Mouse (Mus musculus) gastrocnemius, adult 8-10 months (tissue): ENCODE results near the gene Dnmt3b. TPM values are rescaled to one million over a fixed set of nuclear protein-coding genes. Genes with fewer than 3 reads are reported as not detected.
"Not testable (repeated sequence)": the region's sequence is repeated elsewhere in the genome, so short reads cannot be mapped to it uniquely, and the experiment has no call there.

Source experiments
- DNase-seq, 2 experiments: peaks; one replicate each; pipeline ENCODE4 v3.0.0; 2022; ENCODE audit warnings: low spot score in 2 of 2
- total RNA-seq, 4 experiments: library from RNA; stranded (reverse); gene quantifications; 2 replicates each; pipeline ENCODE4 v1.2.4; 2022

The Dnmt3b gene
- total RNA-seq, 4 experiments from 2014 or later, result 0.29 to 0.90 (median 0.49) TPM

- no peak for DNase-seq
Observed at GRCm38 (mm10) chr2:153710701-153711330, 61.6 kb downstream of the Dnmt3b start.

GRCm38 (mm10) chr2:153712646-153713091 is 63.4 kb downstream of the Dnmt3b start:
- DNase-seq, result no peak

GRCm38 (mm10) chr2:153713227-153713626 is 64.0 kb downstream of the Dnmt3b start:
- DNase-seq, result no peak

GRCm38 (mm10) chr2:153717861-153718260 is 68.6 kb downstream of the Dnmt3b start:
- not testable (repeated sequence) for DNase-seq

GRCm38 (mm10) chr2:153723098-153723497 is 73.8 kb downstream of the Dnmt3b start:
- DNase-seq, result no peak

GRCm38 (mm10) chr2:153724424-153724823 is 75.2 kb downstream of the Dnmt3b start:
- DNase-seq, result no peak

- DNase-seq, result no peak
Observed at GRCm38 (mm10) chr2:153724871-153725270, 75.6 kb downstream of the Dnmt3b start.

- DNase-seq, result no peak
Observed at GRCm38 (mm10) chr2:153725291-153725690, 76.0 kb downstream of the Dnmt3b start.

GRCm38 (mm10) chr2:153734033-153734432 is 84.8 kb downstream of the Dnmt3b start:
- no peak for DNase-seq

Other genes starting within 250 kb of the Dnmt3b start
- not detected for gene 4930404H24Rik, start 156.7 kb upstream of the Dnmt3b start, total RNA-seq
- gene Nol4l, start 119.5 kb upstream of the Dnmt3b start, total RNA-seq, result under 1 TPM; 0.29 to 0.94 (median 0.41) TPM
- 10 to 100 TPM; 10.1 to 11.2 (median 10.2) TPM for gene Commd7, start 16.7 kb upstream of the Dnmt3b start, total RNA-seq
- gene Dnmt3c, start 47.2 kb downstream of the Dnmt3b start, total RNA-seq, result not detected
- gene Mapre1, start 91.8 kb downstream of the Dnmt3b start, total RNA-seq, result 10 to 100 TPM; 31.9 to 41.1 (median 32.4) TPM
- gene Efcab8, start 130.5 kb downstream of the Dnmt3b start, total RNA-seq, result under 1 TPM in 2 of 4 experiments, not detected in 2; 0.13 TPM
- gene Sun5, start 221.6 kb downstream of the Dnmt3b start, total RNA-seq, result not detected
- gene Bpifb2, start 225.6 kb downstream of the Dnmt3b start, total RNA-seq, result not detected